Mouse (Mus musculus): ENCODE results near the gene Map4k3.

- TF ChIP-seq CTCF (IDR thresholded peaks at IDR 0.05; ENCODE audit: low read depth, low read length) (no peak), POLR2A (IDR thresholded peaks at IDR 0.05; ENCODE audit: extremely low read depth, insufficient read depth, low read length) (no peak)
Measured at GRCm38 (mm10) chr17:80577639-80578038, 150.6 kb downstream of the Map4k3 start, which contains the start of gene Cdkl4.

Measured in liver, adult 2 months (tissue).